Mouse (Mus musculus) heart, adult 2 months (tissue): Measurements from ENCODE around the gene Cbr1.

Experiments
- CTCF ChIP-seq: fragments of 200-600 bp; IDR thresholded peaks from 2 replicates; pipeline ENCODE4 v1.8.1; 2022; ENCODE audit warnings: antibody characterized with exemption, mild to moderate bottlenecking, moderate library complexity
- EP300 ChIP-seq: fragments of 200-500 bp; IDR thresholded peaks from 2 replicates; pipeline ENCODE4 v1.6.1; 2011; ENCODE audit warnings: low read depth, low read length, control low read depth; ENCODE audit not compliant: insufficient read depth
- POLR2A ChIP-seq: fragments of 200-500 bp; IDR thresholded peaks from 2 replicates; pipeline ENCODE4 v1.6.1; 2011; ENCODE audit warnings: mild to moderate bottlenecking, low read depth, low read length, control low read depth; ENCODE audit not compliant: insufficient read depth

GRCm38 (mm10) chr16:93584976-93585702 lies 20.5 kb upstream of the Cbr1 start:
- no peak for TF ChIP-seq CTCF
- no peak for TF ChIP-seq POLR2A
- no peak for TF ChIP-seq EP300
